ENCODE assay signal across 8 mouse cellular contexts in the genomic region with DNA sequence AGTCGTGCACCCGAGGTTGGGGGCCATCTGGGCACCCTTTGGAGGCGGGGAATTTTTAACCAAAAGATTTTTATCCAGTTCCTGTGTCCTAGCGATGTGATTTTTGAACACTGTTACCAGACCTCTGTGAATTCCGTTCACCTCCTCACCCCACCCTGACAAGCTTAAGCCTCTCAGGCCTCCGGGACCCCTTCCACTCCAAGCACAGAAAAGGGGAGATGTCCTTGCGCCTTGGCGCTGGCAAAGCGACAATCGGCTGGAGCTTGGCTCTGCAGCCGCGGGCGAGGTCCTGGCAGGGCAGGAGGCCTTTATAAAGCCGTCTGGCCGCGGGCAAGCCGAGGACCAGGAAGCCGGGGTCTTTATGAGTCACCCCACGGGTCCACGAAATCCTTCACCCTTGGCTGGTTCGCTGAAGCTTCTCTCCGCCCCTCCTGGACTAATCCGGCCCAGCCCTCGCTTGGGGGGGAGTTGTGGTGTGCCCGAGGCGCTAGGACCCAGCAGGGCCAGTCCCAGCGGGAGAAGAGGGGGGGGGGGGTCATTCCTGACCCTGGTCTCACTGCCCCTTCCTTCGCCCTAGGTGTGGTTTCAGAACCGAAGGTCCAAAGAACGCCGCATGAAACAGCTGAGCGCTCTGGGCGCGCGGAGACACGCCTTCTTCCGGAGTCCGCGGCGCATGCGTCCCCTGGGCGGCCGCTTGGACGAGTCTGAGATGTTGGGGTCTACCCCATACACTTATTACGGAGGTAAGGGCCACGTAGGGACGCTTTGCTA. TPM values are rescaled to one million over a fixed set of nuclear protein-coding genes. Genes with fewer than 3 reads are reported as not detected.
A peak's percentile ranks its signal among the peaks of the same experiment; 100 is the strongest.
DNase-seq lines count a peak whose midpoint lies in the region; ATAC-seq and TF ChIP-seq lines count a peak whose summit lies in the region.

No protein-coding gene starts in this region.

- TF ChIP-seq CTCF in midbrain, postnatal 0 days (IDR thresholded peaks at IDR 0.05) = no peak

- H3K9me3 ChIP-seq in heart, embryonic 10.5 days = no peaks in the 10 kb centered on the region
- H3K9me3 ChIP-seq in intestine, embryonic 16.5 days (ENCODE audit: control insufficient read depth, low read length) = no peaks in the 10 kb centered on the region
- H3K9me3 ChIP-seq in midbrain, postnatal 0 days (ENCODE audit: low read length) = no peaks in the 10 kb centered on the region

- no peak overlapping the region for H3K27ac ChIP-seq in heart, embryonic 10.5 days
- H3K27ac ChIP-seq in intestine, embryonic 16.5 days (ENCODE audit: low read length) = no peak overlapping the region
- peak overlapping the region; percentile 80 for H3K27ac ChIP-seq in midbrain, postnatal 0 days (ENCODE audit: low read depth, low read length)

- intact Hi-C loops in heart, postnatal 25 days (cut with DNase I) = no loop called here

- H3K4me2 ChIP-seq in intestine, embryonic 16.5 days (ENCODE audit: low read depth, low read length) = peak overlapping the region; percentile 69
- H3K4me2 ChIP-seq in midbrain, postnatal 0 days (ENCODE audit: low read depth, low read length, poor library complexity, severe bottlenecking) = peak overlapping the region; percentile 54

- no peak for DNase-seq in heart, embryonic 10.5 days (ENCODE audit: low spot score)
- no peak for DNase-seq in heart, postnatal 25 days (ENCODE audit: low spot score)
- peak; percentile 60 for DNase-seq in embryo, embryonic 9.5 days (ENCODE audit: extremely low spot score)
- no peak for DNase-seq in midbrain, postnatal 0 days (ENCODE audit: low spot score)
- DNase-seq in MN1 (ENCODE audit: low spot score) = no peak
- no peak for DNase-seq in layer of hippocampus, postnatal 14 days (ENCODE audit: low spot score in 2 of 2)
- no peak for DNase-seq in spleen, postnatal 10 days (ENCODE audit: low spot score in 2 of 2)

- peaks cover 100% of the 10 kb centered on the region for H3K27me3 ChIP-seq in heart, embryonic 10.5 days (ENCODE audit: insufficient read depth, poor library complexity, severe bottlenecking)
- H3K27me3 ChIP-seq in intestine, embryonic 16.5 days (replicated peaks; ENCODE audit: control insufficient read depth, insufficient read depth, low read length) = peaks cover 95% of the 10 kb centered on the region
- H3K27me3 ChIP-seq in midbrain, postnatal 0 days (ENCODE audit: insufficient read depth, low read length) = peaks cover 38% of the 10 kb centered on the region

- WGBS in heart, embryonic 10.5 days = under 1% methylated on average over 46 of the region's 47 CpGs
- under 1% methylated on average over 47 of the region's 47 CpGs for WGBS in intestine, embryonic 16.5 days
- under 1% methylated on average over 43 of the region's 47 CpGs for WGBS in midbrain, postnatal 0 days

- 0 out of 2 replicates have a peak overlapping the region, but pooled peaks have one; percentile 45 for H3K9ac ChIP-seq in intestine, embryonic 16.5 days (ENCODE audit: low read depth, low read length)
- H3K9ac ChIP-seq in midbrain, postnatal 0 days (replicated peaks; ENCODE audit: low read length, poor library complexity, severe bottlenecking) = peak overlapping the region; percentile 71

- ATAC-seq in intestine, embryonic 16.5 days = peak; percentile 27; the same call in 1 of the 2 replicates
- ATAC-seq in midbrain, postnatal 0 days (ENCODE audit: low FRiP score) = no peak

- peak overlapping the region; percentile 58 for H3K4me3 ChIP-seq in heart, embryonic 10.5 days
- H3K4me3 ChIP-seq in intestine, embryonic 16.5 days (ENCODE audit: low read length) = peak overlapping the region; percentile 52
- H3K4me3 ChIP-seq in midbrain, postnatal 0 days (ENCODE audit: low read depth, low read length) = peak overlapping the region; percentile 51

- H3K4me1 ChIP-seq in heart, embryonic 10.5 days = peaks cover 52% of the 10 kb centered on the region
- H3K4me1 ChIP-seq in intestine, embryonic 16.5 days (ENCODE audit: control insufficient read depth, insufficient read depth, low read length) = peaks cover 18% of the 10 kb centered on the region
- H3K4me1 ChIP-seq in midbrain, postnatal 0 days (ENCODE audit: insufficient read depth, low read length) = no peaks in the 10 kb centered on the region; the same call in 1 of the 2 replicates

- no peaks in the 10 kb centered on the region for H3K36me3 ChIP-seq in heart, embryonic 10.5 days
- no peaks in the 10 kb centered on the region for H3K36me3 ChIP-seq in intestine, embryonic 16.5 days (ENCODE audit: control insufficient read depth, insufficient read depth, low read length)
- no peaks in the 10 kb centered on the region for H3K36me3 ChIP-seq in midbrain, postnatal 0 days (ENCODE audit: insufficient read depth, low read length)

RNA-seq across cellular contexts. Expression of a gene that starts 4.4 kb away (rescaled TPM):
- polyA plus RNA-seq in heart, embryonic 10.5 days (2016; fragmentation: Nextera tagmentation; extraction: Ambion mirVana) = 0.05 TPM in 1 of 2 replicates, not detected in the other
- not detected for total RNA-seq in heart, postnatal 25 days (2021)
- polyA plus RNA-seq in intestine, embryonic 16.5 days (2015; fragmentation: Nextera tagmentation; extraction: Ambion mirVana) = not detected in 2 replicates
- total RNA-seq in midbrain, postnatal 0 days (2014; rRNA removed) = 27.0 and 30.3 TPM in 2 replicates
- polyA plus RNA-seq in midbrain, postnatal 0 days (2015; fragmentation: Nextera tagmentation; extraction: Ambion mirVana) = 13.9 and 14.7 TPM in 2 replicates
- under 1 TPM; 0.32 to 0.41 TPM for total RNA-seq in layer of hippocampus, postnatal 14 days (2021)

RNA-seq across cellular contexts. Expression of a gene that starts 36.7 kb away (rescaled TPM):
- 7.5 and 7.7 TPM in 2 replicates for polyA plus RNA-seq in heart, embryonic 10.5 days (2016; fragmentation: Nextera tagmentation; extraction: Ambion mirVana)
- 1 to 10 TPM; 8.8 to 9.6 TPM for total RNA-seq in heart, postnatal 25 days (2021)
- 19.9 and 20.2 TPM in 2 replicates for polyA plus RNA-seq in intestine, embryonic 16.5 days (2015; fragmentation: Nextera tagmentation; extraction: Ambion mirVana)
- total RNA-seq in midbrain, postnatal 0 days (2014; rRNA removed) = 3.4 and 4.4 TPM in 2 replicates
- 5.8 and 6.0 TPM in 2 replicates for polyA plus RNA-seq in midbrain, postnatal 0 days (2015; fragmentation: Nextera tagmentation; extraction: Ambion mirVana)
- 1 to 10 TPM; 7.1 to 8.7 TPM for total RNA-seq in layer of hippocampus, postnatal 14 days (2021)

RNA-seq across cellular contexts. Expression of a gene that starts 40.4 kb away (rescaled TPM):
- 0.16 and 0.23 TPM in 2 replicates for polyA plus RNA-seq in heart, embryonic 10.5 days (2016; fragmentation: Nextera tagmentation; extraction: Ambion mirVana)
- 1 to 10 TPM; 1.2 to 1.3 TPM for total RNA-seq in heart, postnatal 25 days (2021)
- 0.18 and 0.37 TPM in 2 replicates for polyA plus RNA-seq in intestine, embryonic 16.5 days (2015; fragmentation: Nextera tagmentation; extraction: Ambion mirVana)
- total RNA-seq in midbrain, postnatal 0 days (2014; rRNA removed) = not detected in 2 replicates
- polyA plus RNA-seq in midbrain, postnatal 0 days (2015; fragmentation: Nextera tagmentation; extraction: Ambion mirVana) = 0.17 and 0.23 TPM in 2 replicates
- total RNA-seq in layer of hippocampus, postnatal 14 days (2021) = not detected

Comparison
In these comparisons a context has a peak if more than half of its experiments do, and no peak if none do; other contexts are left out.
1. RNA of a gene that starts 4.4 kb away (total RNA-seq): 27.0 to 30.3 TPM in midbrain, postnatal 0 days; 0.32 to 0.41 TPM in layer of hippocampus, postnatal 14 days and not detected in heart, postnatal 25 days; every median in the first group is over 10 times any median in the second.
2. Peak in every context shown above with its lines, with median percentiles within 50 percentile points of each other: H3K4me3 ChIP-seq.